Mouse (Mus musculus): ENCODE results near the gene Rph3al.

Rph3al gene

GRCm38 (mm10) chr11:75938379-75938906 is at the start of gene Rph3al:
Rph3al (minus strand) TSS chr11:75938429.
- no peak for DNase-seq (ENCODE audit: extremely low read depth, low read depth, low spot score)

GRCm38 (mm10) chr11:75985948-75986347 is 47.7 kb upstream of the Rph3al start:
- no peak for DNase-seq (ENCODE audit: extremely low read depth, low read depth, low spot score)

DNA sequence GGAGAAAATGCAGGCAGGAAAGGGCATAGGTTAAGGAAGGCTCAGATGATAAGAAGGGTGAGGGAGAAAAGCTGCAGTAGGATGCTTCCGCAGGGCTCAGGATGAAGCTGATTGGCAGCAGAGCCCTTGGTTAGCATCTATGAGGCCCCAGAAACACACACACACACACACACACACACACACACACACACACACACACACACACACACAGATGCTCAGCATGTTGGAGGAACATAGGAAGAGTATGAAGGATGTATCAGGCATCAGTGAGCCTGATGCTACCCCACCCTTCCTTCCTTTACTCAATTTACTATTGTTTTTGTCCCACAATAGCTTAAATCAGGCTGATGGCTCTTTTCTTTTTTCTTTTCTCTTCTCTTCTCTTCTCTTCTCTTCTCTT is 46.4 kb upstream of the Rph3al start:
- no peak for DNase-seq (ENCODE audit: extremely low read depth, low read depth, low spot score)

GRCm38 (mm10) chr11:75983194-75983593 is 45.0 kb upstream of the Rph3al start:
- no peak for DNase-seq (ENCODE audit: extremely low read depth, low read depth, low spot score)

GRCm38 (mm10) chr11:75980413-75980812 is 42.2 kb upstream of the Rph3al start:
- no peak for DNase-seq (ENCODE audit: extremely low read depth, low read depth, low spot score)

DNA sequence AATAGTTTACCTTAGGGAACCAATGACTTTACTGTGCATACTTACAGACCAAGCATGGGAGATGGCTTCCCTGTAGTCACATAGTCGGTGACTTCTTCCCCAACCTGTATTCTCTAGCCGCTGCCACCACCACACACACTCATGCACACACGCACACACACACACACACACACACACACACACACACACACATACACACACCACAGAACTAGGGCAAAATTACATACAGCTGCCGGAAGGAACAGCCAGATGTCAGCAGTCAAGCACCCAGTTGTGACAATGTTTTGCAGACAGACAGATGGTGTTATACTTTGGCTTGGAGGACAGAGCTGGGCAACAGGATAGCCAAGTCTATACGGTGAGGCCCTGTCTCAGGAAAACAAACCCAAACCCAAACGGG is 39.8 kb upstream of the Rph3al start:
- no peak for DNase-seq (ENCODE audit: extremely low read depth, low read depth, low spot score)

GRCm38 (mm10) chr11:75976748-75977147 is 38.5 kb upstream of the Rph3al start:
- DNase-seq (ENCODE audit: extremely low read depth, low read depth, low spot score), result no peak

- DNase-seq (ENCODE audit: extremely low read depth, low read depth, low spot score), result no peak
Measured at GRCm38 (mm10) chr11:75973988-75974387, 35.8 kb upstream of the Rph3al start.

GRCm38 (mm10) chr11:75972916-75973567 is 34.8 kb upstream of the Rph3al start:
- peak; percentile 21 for DNase-seq (ENCODE audit: extremely low read depth, low read depth, low spot score)

GRCm38 (mm10) chr11:75972188-75972587 is 34.0 kb upstream of the Rph3al start:
- DNase-seq (ENCODE audit: extremely low read depth, low read depth, low spot score), result no peak

DNA sequence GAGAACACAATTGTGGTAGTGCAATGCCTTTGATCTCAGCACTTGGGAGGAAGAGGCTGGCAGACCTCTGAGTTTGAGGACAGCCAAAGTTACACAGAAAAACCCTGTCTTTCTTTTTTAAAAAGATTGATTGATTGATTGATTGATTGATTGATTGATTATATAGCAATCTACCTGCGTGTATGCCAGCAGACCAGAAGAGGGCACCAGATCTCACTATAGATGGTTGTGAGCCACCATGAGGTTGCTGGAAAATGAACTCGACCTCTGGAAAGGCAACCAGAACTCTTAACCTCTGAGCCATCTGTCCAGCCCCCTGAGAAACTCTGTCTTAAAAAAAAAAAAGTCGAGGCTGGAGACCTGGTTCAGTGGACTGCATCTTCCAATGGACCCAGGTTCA is 32.4 kb upstream of the Rph3al start:
- DNase-seq (ENCODE audit: extremely low read depth, low read depth, low spot score), result no peak

DNA sequence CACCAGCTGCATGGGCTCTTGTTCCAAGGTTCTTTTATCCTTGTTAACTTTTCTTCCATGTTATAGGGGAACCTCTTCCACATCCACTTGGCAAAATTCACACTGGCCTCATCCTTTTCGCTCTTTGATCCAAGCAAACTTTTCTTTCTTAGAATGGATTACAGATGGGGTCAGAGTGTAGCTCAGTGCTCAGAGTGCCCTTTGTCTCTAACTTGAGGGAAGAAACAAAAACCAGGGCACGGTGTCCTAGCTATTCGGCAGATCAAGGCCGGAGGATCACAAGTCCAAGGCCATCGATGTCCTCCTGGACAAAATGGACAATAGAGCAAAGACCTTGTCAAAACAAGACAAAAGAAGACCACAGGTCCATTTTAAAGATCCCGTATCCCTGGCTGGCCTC is 30.5 kb upstream of the Rph3al start:
- DNase-seq (ENCODE audit: extremely low read depth, low read depth, low spot score), result no peak

DNA sequence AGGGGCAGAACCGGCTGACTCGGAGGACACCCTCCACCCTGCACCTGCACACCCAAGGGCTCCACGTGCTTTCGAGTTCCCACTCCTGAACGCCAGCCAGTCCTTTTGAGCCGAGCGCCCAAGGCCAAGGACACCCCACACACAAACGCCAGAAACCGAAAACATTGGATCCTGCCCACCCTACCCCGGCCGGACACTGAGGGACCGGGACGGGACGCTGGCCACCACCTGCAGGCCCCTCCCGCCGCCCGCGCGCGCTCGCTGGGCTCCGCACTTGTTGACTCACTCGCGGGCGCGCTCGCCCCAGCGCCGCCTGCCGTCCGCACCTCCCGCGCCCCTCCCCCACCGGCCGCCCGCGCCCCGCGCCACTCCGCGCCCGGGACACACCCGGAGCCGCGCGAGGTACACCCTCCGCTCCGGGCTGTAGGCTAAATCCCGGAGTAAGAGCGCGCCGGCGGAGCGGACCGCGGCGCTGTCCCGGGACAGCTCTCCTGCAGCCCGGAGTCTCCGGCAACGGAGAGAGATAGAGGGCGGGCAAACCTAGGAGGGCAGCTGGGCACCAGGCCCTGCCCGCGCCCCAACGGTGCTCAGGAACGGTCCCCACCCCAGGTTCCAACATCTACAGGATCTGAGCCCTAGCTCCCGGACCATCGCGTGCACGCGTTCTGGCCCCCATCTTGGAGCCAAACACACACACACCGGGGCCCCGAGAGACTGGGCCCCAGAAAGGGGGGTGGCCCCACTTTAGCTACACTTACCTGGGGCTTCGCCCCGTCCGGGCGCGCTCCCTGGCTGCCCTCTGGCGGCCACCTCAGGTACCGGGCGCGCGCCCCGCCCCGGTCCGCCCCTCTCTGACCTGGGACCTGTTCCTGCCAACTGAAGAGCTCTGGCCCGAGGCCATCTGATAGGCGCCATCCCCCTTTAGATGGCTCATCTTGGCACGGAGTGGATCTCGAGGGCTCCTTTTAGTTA is 28.5 kb upstream of the Rph3al start:
- no peak for DNase-seq (ENCODE audit: extremely low read depth, low read depth, low spot score)

DNA sequence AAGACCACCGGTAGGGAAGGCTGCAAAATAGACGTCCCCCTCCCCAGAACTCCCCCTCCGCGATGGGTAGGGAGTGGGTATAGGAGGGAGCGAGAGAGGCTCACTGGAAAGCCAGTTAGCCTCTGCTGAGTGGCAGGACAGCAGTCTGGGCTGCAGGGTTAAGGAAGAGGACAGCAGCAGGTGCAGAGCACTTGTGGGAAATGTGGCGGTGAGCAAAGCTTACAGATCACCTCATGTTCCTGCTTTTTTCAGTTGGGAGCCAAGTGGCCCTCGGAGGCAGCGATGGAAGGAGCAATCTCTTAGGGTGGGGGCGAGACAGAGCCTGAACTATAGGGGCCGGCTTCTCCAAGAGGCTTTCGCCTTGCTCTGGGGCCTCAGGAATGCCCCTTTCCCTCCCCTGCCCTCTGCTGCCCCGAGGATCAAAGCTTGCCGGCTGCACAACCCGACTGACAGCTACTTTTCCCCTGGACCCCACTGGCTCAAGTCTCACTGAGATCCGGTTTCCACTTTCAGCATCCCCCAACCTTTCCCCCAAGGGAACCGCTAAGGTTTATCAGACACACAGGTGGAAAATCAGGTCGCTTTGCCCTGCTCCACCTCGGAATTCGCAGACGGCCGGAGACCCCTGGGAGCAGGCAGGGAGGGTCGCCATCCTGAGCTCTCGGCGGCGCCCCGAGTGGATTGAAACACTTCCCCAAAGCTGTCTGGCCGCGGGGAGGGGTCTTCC is 27.6 kb upstream of the Rph3al start:
- DNase-seq (ENCODE audit: extremely low read depth, low read depth, low spot score), result no peak

DNA sequence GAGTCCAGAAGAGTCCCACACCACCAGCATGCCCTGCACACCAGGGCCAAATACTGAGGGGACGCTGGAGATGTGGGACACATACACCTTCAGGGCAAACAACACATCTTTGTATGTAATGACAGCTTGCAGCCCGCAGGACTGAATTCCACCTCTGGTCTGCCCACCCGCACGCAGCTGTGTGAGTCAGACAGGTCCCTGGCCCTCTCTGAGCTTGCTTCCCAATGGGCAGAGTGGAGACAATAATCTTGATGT is 26.2 kb upstream of the Rph3al start:
- DNase-seq (ENCODE audit: extremely low read depth, low read depth, low spot score), result no peak

DNA sequence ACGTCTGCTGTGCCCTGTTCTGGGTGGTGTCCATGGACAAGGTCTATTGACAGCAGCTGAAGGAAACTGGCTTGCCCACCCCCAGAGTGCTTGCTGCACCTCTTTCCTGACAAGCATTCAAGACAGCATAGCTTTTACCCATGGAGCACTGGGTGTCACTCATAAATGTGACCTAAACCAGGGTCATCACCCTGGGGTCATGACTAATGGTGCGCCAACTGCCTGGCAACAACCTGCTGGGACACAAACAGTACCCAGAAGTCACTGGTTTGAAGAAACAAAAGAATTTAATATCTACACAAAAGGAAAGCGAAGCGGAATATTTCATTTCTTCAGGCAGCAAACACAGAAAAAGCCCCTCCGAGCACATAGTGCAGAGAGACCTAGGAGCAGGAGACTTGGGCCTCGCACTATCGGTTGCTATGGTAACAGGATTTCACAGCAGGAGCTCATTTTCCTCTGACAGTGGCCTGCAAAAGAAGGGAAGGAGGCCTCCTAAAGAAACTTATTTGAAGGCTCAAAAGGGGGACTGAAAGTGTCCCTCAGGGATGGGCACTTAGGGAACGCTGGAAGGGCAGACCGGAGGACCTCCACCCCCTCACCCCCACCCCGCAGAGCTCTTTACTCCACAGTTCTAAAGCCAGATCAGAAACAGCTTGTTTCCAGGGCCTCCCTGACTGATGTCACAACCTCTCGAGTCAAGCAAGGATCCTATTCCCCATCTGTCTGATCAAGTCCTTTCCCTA is 25.7 kb upstream of the Rph3al start:
- no peak for DNase-seq (ENCODE audit: extremely low read depth, low read depth, low spot score)

- no peak for DNase-seq (ENCODE audit: extremely low read depth, low read depth, low spot score)
Measured at GRCm38 (mm10) chr11:75961782-75962181, 23.6 kb upstream of the Rph3al start.

DNA sequence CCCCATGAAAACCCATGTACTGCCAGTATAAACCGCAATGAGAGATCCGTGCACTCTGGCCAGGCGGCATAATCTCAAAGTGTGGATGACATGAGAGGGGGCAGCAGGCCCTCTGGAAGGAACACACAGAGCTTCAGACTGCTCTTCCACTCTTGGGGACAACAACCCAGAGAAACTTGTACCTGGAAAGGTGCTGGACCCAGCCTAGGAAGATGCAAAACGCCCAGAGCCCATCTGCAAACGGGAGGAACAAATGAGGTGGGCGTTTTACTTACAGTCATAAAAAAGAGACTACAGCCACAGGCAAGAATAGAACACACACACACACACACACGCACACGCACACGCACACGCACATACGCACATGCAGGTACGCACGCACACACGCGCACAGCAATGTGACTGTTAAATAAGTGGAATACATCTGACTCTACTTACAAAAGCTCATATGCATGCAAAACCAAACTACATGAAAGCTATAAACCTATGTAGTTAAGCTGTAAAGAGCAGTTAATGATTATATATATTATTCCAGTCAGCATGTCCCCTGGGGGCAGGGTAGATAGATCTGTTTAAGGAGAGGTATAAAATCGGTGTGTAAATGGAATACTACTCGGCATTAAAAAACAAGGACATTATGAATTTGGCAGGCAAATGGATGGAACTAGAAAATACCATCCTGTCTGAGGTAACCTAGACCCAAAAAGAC is 19.0 kb upstream of the Rph3al start:
- DNase-seq (ENCODE audit: extremely low read depth, low read depth, low spot score), result no peak

- DNase-seq (ENCODE audit: extremely low read depth, low read depth, low spot score), result no peak
Measured at GRCm38 (mm10) chr11:75956651-75957050, 18.4 kb upstream of the Rph3al start.

DNA sequence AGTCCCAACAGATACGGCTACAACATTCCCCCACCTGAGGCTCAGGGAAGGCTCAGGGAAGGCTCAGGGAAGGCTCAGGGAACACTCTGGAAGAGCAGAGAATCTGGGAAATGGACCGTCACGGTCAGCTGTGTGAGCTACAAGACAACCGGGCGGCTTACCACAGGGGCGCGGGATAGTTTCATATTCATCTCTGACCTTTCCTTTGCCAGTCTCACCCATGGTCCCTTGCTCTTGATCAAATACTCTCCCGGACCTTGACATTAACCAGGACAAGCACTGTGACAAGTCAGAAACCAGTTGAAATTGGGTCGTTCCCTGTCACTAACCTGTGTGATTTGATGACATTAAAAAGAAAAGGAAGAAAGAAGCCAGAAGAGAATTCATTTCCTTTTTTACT is 16.7 kb upstream of the Rph3al start:
- no peak for DNase-seq (ENCODE audit: extremely low read depth, low read depth, low spot score)
